Mouse (Mus musculus) ovary, postnatal 36 days (tissue): ENCODE data around the gene Nsun4.

Source experiments
- DNase-seq: peaks from one replicate; pipeline ENCODE4 v3.0.0; 2022; ENCODE audit warnings: low spot score, mixed read lengths

Nsun4 gene

DNA sequence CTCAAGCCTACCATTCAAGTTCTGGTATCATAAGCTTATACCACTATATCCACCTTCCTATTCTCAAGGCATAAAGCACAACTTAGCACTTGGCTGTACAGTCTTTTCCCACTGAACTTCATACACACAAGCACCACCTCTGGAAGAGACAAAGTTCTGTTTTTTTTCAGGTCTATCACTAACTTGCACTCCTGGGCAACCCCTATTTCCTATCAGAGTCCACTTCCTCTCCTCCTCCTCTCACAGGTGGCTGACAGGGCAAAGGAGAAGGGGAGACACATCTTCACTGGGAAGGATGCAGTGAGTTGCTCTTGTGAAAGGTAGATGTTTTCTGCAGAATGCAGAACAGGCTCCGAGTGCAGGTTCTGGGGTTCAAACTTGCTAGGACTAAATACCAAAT is 6.0 kb downstream of the Nsun4 start:
- DNase-seq = no peak

DNA sequence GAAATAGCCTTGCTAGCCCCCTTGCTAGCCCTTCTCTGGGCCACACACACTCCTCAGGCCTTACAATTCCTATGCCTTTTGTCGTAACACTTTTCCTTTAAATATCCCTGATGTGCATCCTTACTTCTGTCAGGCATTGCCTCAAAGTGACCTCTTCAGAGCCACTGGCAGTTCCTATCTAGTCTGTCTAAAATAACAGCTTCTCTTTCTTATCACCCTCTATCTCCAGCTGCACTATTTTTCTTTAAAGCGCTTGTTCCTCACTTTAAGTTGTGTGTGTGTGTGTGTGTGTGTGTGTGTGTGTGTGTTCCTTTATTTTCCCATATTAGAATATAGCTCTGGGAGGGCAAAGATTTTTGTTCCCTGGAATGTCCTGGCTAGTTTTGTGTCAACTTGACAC is 7.1 kb downstream of the Nsun4 start:
- DNase-seq = no peak

DNA sequence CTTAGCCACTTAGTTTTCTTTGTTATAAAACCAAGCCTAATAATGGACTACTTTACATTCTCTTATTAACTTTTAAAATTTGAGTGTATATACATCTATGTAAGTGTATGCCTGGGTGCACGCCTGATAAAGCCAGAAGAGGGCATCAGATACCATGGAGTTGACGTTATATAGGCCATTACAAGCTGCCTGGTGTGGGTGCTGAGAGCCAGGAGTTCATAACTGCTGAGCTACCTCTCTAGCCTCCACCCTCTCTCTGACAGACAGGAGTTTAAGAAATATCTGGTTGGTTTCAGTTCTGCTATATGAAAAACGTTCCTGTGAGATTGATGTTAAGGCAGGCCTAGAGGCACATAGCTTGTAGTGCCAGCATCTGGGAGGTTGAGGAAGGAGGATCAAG is 11.5 kb downstream of the Nsun4 start:
- DNase-seq = no peak

DNA sequence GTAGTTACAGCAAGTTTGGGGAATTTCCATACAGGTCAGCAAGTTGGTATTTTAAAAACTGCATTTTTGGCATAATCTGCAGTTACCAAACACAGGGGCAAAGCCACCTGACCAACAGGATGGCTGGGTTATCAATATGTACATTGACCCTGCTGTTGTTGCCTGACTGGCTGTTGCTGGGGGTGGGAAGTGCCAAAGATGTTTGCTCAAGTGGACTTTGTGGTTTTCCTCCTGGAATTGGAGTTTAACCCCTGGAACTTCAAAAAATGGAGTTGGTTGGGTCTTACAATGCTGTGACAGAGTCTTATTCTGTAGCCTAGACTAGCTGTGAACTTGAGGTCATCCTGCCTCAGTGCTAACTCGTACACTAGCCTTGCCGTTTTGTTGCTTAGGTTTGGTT is 13.2 kb downstream of the Nsun4 start:
- DNase-seq = no peak

DNA sequence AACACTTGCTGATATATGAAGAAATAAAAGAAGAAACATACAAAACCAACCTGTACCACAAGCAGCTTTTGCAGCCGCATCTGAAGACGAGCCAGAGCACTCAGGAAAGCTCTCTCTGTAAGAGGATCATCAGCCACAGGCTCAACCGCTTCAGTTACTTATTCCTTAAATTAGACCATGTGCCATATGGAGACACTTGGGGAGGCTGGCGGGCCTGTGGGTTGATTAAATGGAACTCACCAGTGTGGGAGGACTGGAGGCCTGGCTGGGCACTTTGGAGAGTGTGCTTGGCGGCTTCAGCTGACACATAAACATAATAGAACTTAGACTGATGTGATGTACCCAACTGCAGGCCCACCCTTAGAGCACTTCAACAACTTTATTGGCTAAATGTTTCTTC is 20.3 kb downstream of the Nsun4 start:
- DNase-seq = no peak

DNA sequence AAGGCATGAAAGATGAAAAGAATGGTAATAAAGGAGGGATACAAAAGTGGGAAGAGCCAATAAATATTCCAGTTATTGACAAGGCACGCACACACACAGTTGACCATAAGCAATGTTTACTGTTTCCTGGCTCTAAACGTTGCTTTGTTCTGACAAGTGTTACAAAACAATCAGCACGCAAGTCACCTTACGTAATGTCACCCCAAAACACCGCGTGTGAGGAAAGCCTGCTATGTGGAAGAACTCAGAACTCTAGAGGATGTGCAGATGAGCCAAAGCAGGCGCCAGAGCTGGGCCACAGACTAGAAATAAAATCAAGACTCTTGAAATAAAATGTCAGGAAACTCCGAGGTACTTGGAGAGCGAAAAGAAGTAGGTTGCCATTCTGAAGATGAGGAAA is 20.8 kb downstream of the Nsun4 start:
- no peak for DNase-seq

DNA sequence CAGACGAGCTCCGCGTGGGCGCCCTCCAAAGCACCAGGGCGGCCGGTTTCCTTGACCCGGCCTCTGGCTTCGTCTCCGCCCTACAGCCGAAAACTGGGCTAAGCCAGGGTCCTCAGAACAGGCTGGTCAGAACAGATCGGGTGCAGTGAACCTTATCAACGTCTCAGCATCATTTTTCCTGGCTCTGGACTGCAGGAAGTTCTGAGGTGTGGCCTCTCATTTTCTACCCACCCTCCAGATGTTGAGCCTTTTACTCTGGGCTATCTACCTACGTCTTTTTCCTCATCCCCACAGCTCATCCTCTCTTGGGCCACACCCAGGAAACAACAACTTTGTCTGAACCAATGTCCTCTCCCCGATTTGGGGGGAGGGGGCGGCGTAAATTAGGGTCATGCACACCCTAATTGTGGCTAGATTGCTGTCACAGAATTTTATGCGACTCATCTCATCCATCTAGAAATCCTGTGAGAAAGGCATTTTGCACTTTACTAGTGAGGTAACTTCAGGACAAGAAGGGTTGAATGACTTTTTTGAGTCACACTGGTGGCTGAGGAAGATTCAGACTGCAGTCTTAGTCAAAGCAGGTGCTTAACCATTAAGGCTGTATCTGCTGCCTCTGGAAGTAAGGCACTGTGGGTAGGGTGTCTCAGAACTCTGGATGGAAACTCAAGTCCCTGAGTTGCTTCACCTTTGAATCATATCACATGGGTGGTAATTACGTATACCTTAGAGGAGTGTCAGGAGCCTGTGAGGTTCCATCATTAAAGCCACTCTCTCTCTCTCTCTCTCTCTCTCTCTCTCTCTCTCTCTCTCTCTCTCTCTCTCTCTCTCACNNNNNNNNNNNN is 35.6 kb downstream of the Nsun4 start, which contains the start of gene Faah:
Gene Faah, minus strand, starts transcription at position 25 of the 845 bp plus-strand sequence.
- DNase-seq = no peak

DNA sequence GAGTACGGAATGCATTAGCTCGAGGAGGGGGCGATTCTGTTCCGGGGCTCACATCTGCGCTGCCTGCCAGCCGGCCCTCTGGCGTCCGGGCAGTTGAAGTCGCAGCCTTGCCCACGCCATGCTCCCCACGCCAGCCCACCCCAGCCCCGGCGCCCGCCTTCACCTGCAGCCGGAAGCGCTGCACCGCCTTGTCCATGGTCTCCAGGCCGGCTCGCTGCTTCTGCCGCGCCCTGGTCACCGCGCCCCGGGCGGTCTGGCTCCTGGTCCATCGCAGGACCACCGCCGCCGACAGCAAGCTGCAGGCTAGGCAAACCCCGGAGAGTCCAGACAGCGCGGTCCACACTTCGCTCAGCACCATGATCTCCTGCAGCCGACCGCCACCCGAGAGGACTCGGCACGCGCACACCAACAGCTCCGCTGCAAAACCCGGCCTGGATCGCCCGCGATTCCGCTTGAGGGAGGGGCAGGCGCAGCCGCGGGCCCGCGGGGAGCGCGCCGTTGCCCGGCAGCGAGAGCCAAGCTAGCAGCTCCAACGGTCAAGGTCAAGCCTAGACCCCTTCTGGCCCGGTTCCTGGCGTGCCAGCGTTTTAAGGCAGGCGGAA is 36.3 kb downstream of the Nsun4 start:
- DNase-seq = peak; percentile 83

DNA sequence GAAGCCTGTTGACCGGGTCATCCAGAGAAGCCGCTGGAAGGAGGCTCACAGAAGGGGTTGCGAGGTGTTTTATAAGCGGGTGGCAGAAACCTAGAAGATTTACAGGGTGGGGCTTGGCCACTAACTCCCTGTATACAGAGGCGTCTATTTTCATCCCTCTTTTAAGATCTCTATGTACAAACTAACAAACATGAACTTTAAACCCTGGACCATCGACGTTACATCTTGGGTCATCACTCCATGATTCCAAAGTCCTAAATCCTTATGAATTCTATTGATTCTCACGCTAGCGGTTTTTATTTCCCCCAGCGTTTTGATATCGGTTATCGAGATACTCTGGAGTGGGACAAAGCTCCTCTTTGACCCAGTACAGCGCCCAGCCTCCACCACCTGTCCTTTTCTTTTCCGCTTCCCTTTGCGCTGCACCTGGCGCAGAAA is 36.8 kb downstream of the Nsun4 start:
- DNase-seq = no peak

DNA sequence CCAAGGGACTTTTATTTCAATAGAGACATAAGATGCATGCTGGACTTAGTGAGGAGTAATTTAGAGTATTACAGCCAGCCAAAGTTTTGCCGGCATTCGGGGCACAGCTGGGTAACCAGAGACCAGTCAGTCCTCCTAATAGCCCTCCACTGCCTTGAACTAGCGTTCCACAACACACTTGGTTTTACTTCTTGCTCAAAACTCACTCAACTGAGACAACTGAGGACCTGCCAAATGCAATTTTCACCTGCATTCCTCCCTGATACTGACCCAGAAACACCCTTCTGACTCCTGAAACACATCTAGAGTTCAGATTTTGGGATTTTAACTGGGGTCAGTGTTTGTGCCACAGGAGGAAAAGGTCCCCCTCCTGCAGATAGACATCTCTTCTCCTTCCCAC is 37.3 kb downstream of the Nsun4 start:
- no peak for DNase-seq

DNA sequence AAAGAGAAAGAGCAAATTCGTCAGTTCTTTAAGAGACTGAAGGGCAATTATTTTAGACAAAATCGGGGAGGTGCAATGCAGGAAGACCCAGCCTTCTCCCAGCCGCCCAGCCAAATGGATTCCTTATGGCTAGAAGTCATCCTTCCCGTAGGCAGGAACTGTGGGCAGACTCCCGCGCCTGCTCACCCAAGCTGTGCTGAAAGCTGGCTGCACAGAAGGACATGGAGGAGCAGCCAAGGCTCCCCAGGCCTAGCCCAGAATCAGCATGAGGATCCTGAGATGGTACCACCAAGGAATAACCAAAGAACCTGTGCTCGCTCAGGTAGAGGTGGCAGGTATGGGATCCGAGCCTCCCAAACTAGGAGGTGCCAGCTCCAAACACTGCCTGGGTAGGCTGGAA is 37.7 kb downstream of the Nsun4 start:
- DNase-seq = no peak

DNA sequence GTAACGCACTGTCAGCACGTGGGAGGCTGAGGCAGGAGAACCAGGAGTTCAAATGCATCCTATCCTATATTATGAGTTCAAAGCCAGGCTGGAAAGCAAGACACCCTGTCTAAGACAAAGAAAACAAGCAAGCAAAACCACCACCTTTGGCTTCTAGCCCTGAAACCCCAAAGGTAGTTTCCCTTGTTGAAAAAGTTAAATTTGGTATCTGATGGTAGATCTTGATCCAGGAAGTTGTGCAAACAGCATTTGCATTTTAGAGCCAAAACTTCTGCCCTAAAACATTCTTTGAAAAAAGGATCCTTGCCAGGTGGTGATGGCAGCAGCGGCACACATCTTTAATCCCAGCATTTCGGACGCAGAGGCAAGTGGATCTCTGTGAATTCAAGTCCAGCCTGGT is 38.2 kb downstream of the Nsun4 start:
- no peak for DNase-seq

DNA sequence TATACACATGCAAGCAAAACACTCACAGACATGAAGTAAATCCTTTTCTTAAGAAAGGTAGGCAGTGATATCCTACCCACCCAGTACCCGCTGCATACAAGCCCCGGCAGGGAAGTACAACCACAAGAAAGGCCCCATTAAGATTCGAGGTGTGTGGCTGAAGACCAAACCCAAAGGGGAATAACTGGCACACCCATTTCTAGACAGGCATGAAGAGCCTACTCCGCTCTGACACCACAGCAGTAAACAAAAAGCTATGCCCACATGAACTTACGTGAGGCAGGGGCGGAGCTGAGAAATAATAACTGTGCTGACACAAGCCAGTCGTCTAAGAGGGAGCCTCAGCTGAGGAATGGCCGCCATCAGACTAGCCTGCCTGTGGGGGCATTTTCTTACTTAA is 43.5 kb downstream of the Nsun4 start:
- DNase-seq = no peak

DNA sequence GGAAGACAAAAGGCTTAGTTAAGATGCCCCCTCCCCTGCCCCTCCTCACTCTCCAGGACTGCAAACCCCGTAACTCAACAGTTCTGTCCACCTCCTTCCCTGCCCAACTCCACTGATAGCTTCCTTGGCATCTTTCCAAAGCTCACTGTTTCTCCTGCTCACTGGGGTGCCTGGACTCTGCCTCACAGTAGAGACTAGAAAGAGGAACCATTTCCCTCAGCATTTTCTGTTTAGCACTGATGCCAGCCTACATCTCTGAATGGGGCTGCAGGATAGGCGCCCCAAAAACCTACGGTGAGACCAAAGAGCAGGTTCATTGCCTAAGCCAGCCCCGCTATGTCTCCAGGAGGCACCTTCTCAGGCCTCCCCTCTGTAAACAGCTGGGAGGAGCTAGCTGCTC is 52.5 kb downstream of the Nsun4 start:
- no peak for DNase-seq

DNA sequence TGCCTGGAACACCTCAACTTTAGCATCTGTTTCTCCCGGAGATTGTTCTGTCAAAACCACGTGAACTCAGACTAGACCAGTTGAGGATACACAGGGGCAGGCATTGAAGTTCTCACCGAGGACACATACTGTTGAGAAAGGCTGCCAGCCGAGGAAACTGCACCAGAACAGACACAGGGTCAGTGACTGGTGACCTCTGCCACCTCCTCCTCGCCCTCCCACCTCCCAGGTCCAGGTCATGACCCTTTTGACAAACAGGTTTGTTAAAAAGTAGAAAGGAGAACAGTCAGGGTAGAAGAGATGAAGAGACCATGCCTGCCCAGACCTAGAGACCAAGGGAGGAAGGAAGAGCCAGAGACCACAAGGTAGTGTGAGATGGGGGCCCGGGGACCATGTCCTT is 53.0 kb downstream of the Nsun4 start:
- DNase-seq = no peak

DNA sequence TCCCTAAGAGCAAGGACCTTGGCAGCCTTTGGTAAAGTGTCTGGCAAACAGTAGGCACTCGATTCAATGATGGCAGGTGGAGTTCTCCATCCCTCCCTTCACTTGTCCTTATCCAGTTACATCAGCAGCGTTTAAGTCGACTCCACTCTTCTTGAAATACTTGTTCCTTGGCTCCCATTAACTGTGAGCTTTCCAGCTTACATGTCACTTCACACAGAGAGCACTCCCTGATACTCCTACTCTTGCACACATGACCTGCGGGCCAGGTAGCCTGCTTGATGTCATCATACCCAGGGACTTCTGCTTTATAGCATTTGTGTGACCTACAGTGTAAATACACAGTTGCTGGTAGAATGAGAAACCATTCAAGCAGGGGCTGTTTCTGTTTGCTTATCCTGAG is 56.9 kb downstream of the Nsun4 start:
- DNase-seq = no peak

DNA sequence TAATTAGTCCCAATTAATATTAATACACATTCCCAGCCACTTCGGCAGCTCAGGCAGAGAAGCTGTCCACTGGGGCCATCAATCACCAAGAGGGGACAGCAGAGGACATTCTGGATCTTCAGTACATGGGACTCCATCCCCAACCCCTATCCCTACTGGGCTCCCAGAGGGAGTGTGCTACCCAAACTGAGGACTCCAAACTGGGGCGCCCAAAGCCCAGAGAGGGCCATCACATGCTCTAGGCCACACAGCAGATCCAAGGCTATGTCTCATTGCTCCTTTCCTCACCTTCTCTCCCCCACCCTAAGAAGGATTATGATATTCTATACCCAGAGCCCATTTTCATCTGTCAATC is 58.3 kb downstream of the Nsun4 start:
- DNase-seq = no peak

DNA sequence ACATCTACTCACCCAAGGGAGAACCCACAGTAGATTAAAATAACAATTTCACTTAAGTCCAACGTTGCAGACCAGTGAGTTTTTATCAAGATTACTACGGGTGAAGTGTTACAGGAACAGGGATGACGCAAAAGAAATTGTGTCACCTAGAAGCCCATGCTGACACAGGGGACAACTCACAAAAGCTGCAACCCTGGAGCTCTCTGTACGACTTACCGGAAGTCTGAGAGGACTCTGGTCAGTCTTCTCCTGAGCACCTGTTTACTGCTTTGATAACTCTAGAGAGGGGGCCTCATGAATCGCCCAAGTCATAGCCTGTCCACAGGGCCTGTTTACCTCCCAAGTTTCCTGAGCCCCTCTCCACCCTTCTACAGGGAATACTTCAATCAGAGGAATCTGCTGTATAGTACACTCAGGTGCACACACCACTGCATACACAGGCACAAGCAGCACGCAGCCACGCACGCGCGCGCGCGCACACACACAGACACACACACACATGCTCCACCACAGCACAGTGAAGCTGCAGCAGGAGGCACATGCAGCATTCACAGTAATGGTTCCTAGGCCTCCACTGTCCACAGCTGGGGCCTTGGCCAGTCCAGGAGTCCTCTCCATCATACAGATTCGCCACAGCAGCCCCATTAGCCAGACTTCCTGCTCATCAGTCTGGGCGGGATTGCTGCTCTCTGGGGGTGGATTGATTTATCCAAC is 58.9 kb downstream of the Nsun4 start:
- no peak for DNase-seq

DNA sequence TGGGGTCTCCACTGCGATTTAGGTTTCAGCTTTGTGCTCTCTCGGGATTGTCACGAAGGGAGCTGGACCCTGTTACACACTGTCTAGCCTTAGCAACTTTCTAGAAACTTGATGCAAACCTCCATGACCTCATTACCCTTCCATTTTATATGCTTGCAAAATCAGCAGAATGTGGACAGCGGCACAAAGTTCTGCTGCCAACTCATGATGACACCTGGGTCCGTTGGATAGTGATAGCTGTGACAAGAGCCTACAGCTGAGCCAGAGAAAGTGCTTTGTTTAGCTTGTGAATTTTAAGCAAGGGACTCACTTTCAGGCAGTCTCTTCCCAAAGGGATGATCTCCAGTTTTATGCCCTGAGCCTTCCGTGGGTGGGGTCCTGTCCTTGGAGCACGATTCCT is 64.3 kb downstream of the Nsun4 start:
- DNase-seq = no peak

DNA sequence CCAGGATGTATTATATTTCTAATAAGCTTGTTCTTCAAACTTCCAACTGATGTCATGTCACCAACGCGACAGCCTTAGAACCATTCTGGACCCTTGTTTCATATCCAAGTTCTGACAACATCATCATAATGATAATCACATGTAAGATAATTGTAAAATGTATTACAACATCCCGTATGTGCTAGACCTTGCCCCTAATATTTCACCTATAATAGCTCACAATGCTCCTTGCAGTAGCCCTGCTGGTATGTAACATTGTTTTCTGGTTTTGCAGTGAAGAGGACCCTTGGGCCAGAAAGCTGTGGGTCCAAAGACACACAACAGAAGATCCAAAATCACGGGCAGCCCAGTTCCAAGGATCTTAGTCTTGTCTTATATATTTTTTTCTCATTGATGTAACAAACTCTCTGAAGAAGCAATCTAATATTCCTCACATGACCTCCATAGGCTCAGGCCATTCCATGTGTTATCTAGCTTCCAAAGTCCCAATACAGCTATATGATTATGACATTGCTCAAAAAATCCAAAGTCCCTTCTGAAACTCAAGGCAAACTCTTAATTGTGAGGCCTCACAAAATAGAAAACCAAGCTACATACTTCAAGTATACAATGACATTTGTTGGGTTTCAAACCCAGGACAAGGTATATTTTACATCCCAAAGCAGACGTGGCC is 65.7 kb downstream of the Nsun4 start:
- DNase-seq = no peak

DNA sequence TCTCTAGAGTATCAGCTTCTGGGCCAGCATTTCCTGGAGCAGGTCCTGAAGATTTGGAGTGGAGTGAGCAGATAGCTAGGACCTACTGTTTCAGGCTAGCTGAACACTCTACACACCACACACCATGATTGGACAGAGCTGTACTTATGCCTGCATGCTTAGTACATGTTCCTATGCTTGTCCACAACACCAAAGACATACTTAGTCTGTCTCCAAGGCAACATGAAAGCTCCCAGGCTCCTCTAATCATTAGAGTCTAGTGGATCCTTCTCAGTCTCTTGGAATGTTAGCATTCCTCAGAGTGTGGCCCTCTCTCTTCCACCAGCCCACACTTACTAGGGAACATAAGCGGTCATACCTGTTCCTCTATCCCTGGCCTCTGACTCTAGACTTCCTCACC is 66.2 kb downstream of the Nsun4 start:
- no peak for DNase-seq

DNA sequence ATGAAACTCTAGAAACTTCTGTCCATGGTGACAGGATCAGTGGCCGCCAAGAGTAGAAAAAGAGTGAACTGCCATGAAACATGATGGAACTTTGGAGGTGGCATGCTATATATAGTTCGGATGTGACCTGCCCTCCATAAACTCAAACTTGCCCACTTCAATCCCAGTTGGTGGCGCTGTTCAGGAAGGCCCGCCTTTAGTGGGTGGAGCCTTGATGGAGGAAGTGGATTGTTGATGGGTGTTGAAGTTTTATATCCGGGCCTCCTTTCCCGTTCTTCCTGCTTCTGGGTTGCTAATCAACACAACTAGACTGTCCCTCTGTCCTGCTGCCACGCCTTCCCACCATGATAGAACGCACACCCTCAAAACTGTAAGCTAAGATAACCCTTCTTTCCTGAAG is 68.7 kb downstream of the Nsun4 start:
- no peak for DNase-seq

DNA sequence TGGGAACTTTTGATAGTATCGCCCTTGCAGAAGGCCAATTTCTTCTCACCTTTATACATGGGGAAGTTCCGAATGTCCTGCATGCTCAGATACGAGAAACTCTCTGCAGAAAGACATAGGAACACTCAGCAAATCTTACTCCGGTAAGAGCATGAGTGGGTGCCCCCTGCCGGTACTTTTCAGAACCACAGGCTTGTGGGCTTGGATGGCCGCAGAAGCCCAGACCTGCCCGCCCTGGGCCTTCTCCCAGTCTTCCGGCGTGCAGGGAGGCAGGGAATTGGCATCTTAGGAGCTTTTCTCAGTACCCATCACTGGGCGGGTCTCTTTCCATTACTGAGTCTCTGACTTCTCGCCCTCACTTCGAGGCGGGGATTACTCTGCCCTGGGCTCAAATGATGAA is 69.6 kb downstream of the Nsun4 start:
- peak; percentile 83 for DNase-seq
